Mouse (Mus musculus): ENCODE measurements at regions not wholly inside any gene's neighbourhood (a gene's known extent, or its start where the extent isn't known, plus 50 kb on each side); places are given as distances from the start of the nearest gene placed in this dataset.

DNA sequence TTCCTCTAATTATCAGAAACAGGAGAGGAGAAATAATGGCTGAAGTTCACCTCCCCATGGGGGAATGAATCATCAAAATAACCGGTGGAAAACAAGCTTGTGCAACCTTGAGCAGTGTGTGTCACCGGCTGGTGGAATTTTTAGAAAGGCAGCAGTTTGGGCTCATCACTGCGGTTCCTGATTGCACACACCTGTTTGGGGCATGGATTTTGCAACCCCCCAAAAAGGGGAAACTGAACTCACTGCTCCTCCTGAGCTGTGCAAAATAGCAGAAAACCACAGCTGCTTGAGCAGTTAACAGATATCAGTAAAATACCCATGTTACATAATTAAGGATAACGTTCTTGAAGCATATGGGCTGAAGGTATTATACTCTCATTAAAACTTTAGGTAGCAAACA, 162.3 kb upstream of the Zeb2 start:
- TF ChIP-seq CTCF (IDR thresholded peaks at IDR 0.05; ENCODE audit: control insufficient read depth, insufficient read depth, low read length): no peak
- TF ChIP-seq POLR2A (IDR thresholded peaks at IDR 0.05; ENCODE audit: borderline replicate concordance, control insufficient read depth, low read depth, low read length): no peak
